ENCODE assay signal across 24 mouse cellular contexts in the genomic region with DNA sequence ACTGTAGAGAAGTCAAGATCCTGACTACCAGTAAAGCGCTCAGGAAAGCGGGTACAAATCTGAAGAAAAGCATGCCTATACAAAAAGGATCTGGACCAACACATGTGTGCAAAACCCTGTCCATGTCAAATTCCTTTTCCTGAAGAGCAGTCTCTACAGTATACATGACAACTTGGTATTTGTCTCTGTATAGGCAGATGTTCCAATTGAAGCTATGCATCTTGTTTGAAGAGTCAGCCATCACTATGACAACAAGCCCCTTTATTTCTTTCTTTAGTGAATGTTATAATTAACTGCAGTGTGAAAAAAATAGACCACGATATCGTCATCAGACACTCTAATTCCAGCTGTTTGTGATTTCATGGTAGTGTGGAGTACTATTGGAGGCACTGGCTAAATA.
DNase-seq lines count a peak whose midpoint lies in the region; ATAC-seq and TF ChIP-seq lines count a peak whose summit lies in the region.
"Had no signal": no experiment of that assay in that cellular context is flagged by ENCODE, and none has a peak within 500 bp of the region (broad histone marks: within the 10 kb centered on the region; RNA-seq: fewer than 3 reads in every experiment).

No protein-coding gene starts in this region.

- no peak overlapping the region for H3K4me3 ChIP-seq in forebrain, embryonic 13.5 days
- H3K4me3 ChIP-seq in forebrain, embryonic 11.5 days (ENCODE audit: low read depth, low read length), result no peak overlapping the region
- no peak overlapping the region for H3K4me3 ChIP-seq in forebrain, embryonic 15.5 days
- H3K4me3 ChIP-seq in forebrain, embryonic 10.5 days, result no peak overlapping the region
- no peak overlapping the region for H3K4me3 ChIP-seq in midbrain, postnatal 0 days (ENCODE audit: low read depth, low read length)
- no peak overlapping the region for H3K4me3 ChIP-seq in midbrain, embryonic 15.5 days
- H3K4me3 ChIP-seq in forebrain, postnatal 0 days (ENCODE audit: low read depth, low read length), result no peak overlapping the region
- H3K4me3 ChIP-seq: embryonic facial prominence, embryonic 10.5 days; embryonic facial prominence, embryonic 12.5 days had no signal

- ATAC-seq in forebrain, embryonic 13.5 days, result peak; percentile 41; the same call in 1 of the 2 replicates
- no peak for ATAC-seq in forebrain, embryonic 11.5 days (replicated peaks; ENCODE audit: low FRiP score)
- peak; percentile 78 for ATAC-seq in forebrain, embryonic 15.5 days (replicated peaks)
- ATAC-seq in midbrain, postnatal 0 days (ENCODE audit: low FRiP score), result no peak
- no peak for ATAC-seq in midbrain, embryonic 15.5 days (replicated peaks)
- peak; percentile 77 for ATAC-seq in forebrain, postnatal 0 days
- ATAC-seq: activated CD4-positive, CD25-positive, alpha-beta regulatory T cell, adult 4 months; CD4-positive, CD25-positive, alpha-beta regulatory T cell, adult 4 months; Patski had no signal

- WGBS in forebrain, embryonic 13.5 days, result 79% methylated on average over 4 of the region's 4 CpGs
- 86% methylated on average over 4 of the region's 4 CpGs for WGBS in forebrain, embryonic 11.5 days
- 72% methylated on average over 4 of the region's 4 CpGs for WGBS in forebrain, embryonic 15.5 days
- 91% methylated on average over 4 of the region's 4 CpGs for WGBS in forebrain, embryonic 10.5 days
- 80% methylated on average over 4 of the region's 4 CpGs for WGBS in midbrain, postnatal 0 days
- 78% methylated on average over 4 of the region's 4 CpGs for WGBS in midbrain, embryonic 15.5 days
- WGBS in forebrain, postnatal 0 days, result 70% methylated on average over 4 of the region's 4 CpGs

- TF ChIP-seq CTCF in midbrain, postnatal 0 days (IDR thresholded peaks at IDR 0.05), result no peak
- no peak for TF ChIP-seq CTCF in forebrain, postnatal 0 days (IDR thresholded peaks at IDR 0.05; ENCODE audit: low read depth)

- H3K9ac ChIP-seq in forebrain, embryonic 13.5 days, result no peak overlapping the region
- H3K9ac ChIP-seq in forebrain, embryonic 11.5 days (ENCODE audit: low read length), result no peak overlapping the region
- H3K9ac ChIP-seq in forebrain, embryonic 15.5 days (replicated peaks), result no peak overlapping the region
- H3K9ac ChIP-seq in midbrain, postnatal 0 days (replicated peaks; ENCODE audit: low read length, poor library complexity, severe bottlenecking), result no peak overlapping the region
- no peak overlapping the region for H3K9ac ChIP-seq in midbrain, embryonic 15.5 days
- no peak overlapping the region for H3K9ac ChIP-seq in forebrain, postnatal 0 days
- H3K9ac ChIP-seq: embryonic facial prominence, embryonic 12.5 days had no signal

- no peak overlapping the region for H3K4me2 ChIP-seq in forebrain, embryonic 13.5 days
- H3K4me2 ChIP-seq in forebrain, embryonic 11.5 days (ENCODE audit: low read depth, low read length, severe bottlenecking), result no peak overlapping the region
- no peak overlapping the region for H3K4me2 ChIP-seq in forebrain, embryonic 15.5 days (replicated peaks)
- H3K4me2 ChIP-seq in midbrain, postnatal 0 days (ENCODE audit: low read depth, low read length, poor library complexity, severe bottlenecking), result no peak overlapping the region
- H3K4me2 ChIP-seq in midbrain, embryonic 15.5 days, result no peak overlapping the region
- H3K4me2 ChIP-seq in forebrain, postnatal 0 days (ENCODE audit: low read depth), result no peak overlapping the region
- H3K4me2 ChIP-seq: embryonic facial prominence, embryonic 12.5 days had no signal

- H3K4me1 ChIP-seq in forebrain, embryonic 13.5 days, result no peaks in the 10 kb centered on the region
- no peaks in the 10 kb centered on the region for H3K4me1 ChIP-seq in forebrain, embryonic 11.5 days (replicated peaks; ENCODE audit: control insufficient read depth, insufficient read depth, low read length)
- H3K4me1 ChIP-seq in forebrain, embryonic 15.5 days, result no peaks in the 10 kb centered on the region
- H3K4me1 ChIP-seq in forebrain, embryonic 10.5 days, result no peaks in the 10 kb centered on the region
- H3K4me1 ChIP-seq in midbrain, postnatal 0 days (ENCODE audit: insufficient read depth, low read length), result no peaks in the 10 kb centered on the region
- no peaks in the 10 kb centered on the region for H3K4me1 ChIP-seq in midbrain, embryonic 15.5 days
- no peaks in the 10 kb centered on the region for H3K4me1 ChIP-seq in forebrain, postnatal 0 days (ENCODE audit: insufficient read depth)
- H3K4me1 ChIP-seq: embryonic facial prominence, embryonic 10.5 days; embryonic facial prominence, embryonic 12.5 days had no signal

- DNase-seq in forebrain, embryonic 11.5 days (ENCODE audit: low spot score), result no peak
- no peak for DNase-seq in forebrain, embryonic 10.5 days (ENCODE audit: extremely low spot score, low spot score)
- peak; percentile 3 for DNase-seq in midbrain, postnatal 0 days (ENCODE audit: low spot score)
- DNase-seq in forebrain, postnatal 0 days, result peak; percentile 33
- DNase-seq in cerebellum, adult 18-20 months, result no peak
- DNase-seq: adrenal gland, adult 8-10 months; adrenal gland, postnatal 14 days; adrenal gland, postnatal 36 days; B cell, adult 2 months; cerebellum, adult 11 months; cerebellum, adult 2 months; cerebellum, adult 9-10 months; cerebellum, postnatal 10 days; cerebellum, postnatal 25 days had no signal

- H3K9me3 ChIP-seq in forebrain, embryonic 13.5 days (replicated peaks), result no peaks in the 10 kb centered on the region
- H3K9me3 ChIP-seq in forebrain, embryonic 11.5 days (ENCODE audit: control insufficient read depth, low read length), result no peaks in the 10 kb centered on the region
- H3K9me3 ChIP-seq in forebrain, embryonic 15.5 days, result no peaks in the 10 kb centered on the region
- no peaks in the 10 kb centered on the region for H3K9me3 ChIP-seq in forebrain, embryonic 10.5 days
- H3K9me3 ChIP-seq in midbrain, postnatal 0 days (ENCODE audit: low read length), result no peaks in the 10 kb centered on the region
- H3K9me3 ChIP-seq in midbrain, embryonic 15.5 days, result no peaks in the 10 kb centered on the region
- no peaks in the 10 kb centered on the region for H3K9me3 ChIP-seq in forebrain, postnatal 0 days (ENCODE audit: low read length)
- H3K9me3 ChIP-seq: embryonic facial prominence, embryonic 10.5 days; embryonic facial prominence, embryonic 12.5 days had no signal

- H3K27me3 ChIP-seq in forebrain, embryonic 13.5 days, result no peaks in the 10 kb centered on the region
- H3K27me3 ChIP-seq in forebrain, embryonic 11.5 days (ENCODE audit: control insufficient read depth, insufficient read depth, low read length), result no peaks in the 10 kb centered on the region
- H3K27me3 ChIP-seq in forebrain, embryonic 15.5 days, result no peaks in the 10 kb centered on the region
- no peaks in the 10 kb centered on the region for H3K27me3 ChIP-seq in forebrain, embryonic 10.5 days (ENCODE audit: poor library complexity, severe bottlenecking)
- no peaks in the 10 kb centered on the region for H3K27me3 ChIP-seq in midbrain, postnatal 0 days (ENCODE audit: insufficient read depth, low read length)
- no peaks in the 10 kb centered on the region for H3K27me3 ChIP-seq in midbrain, embryonic 15.5 days (replicated peaks)
- H3K27me3 ChIP-seq in forebrain, postnatal 0 days (ENCODE audit: insufficient read depth, low read length), result no peaks in the 10 kb centered on the region
- H3K27me3 ChIP-seq: CH12.LX; embryonic facial prominence, embryonic 12.5 days had no signal

- no peaks in the 10 kb centered on the region for H3K36me3 ChIP-seq in forebrain, embryonic 13.5 days (ENCODE audit: poor library complexity, severe bottlenecking)
- H3K36me3 ChIP-seq in forebrain, embryonic 11.5 days (ENCODE audit: control insufficient read depth, insufficient read depth, low read length), result no peaks in the 10 kb centered on the region
- H3K36me3 ChIP-seq in forebrain, embryonic 15.5 days, result no peaks in the 10 kb centered on the region
- H3K36me3 ChIP-seq in forebrain, embryonic 10.5 days (replicated peaks), result no peaks in the 10 kb centered on the region
- no peaks in the 10 kb centered on the region for H3K36me3 ChIP-seq in midbrain, postnatal 0 days (ENCODE audit: insufficient read depth, low read length)
- no peaks in the 10 kb centered on the region for H3K36me3 ChIP-seq in midbrain, embryonic 15.5 days (replicated peaks)
- no peaks in the 10 kb centered on the region for H3K36me3 ChIP-seq in forebrain, postnatal 0 days (ENCODE audit: insufficient read depth)
- H3K36me3 ChIP-seq: embryonic facial prominence, embryonic 10.5 days; embryonic facial prominence, embryonic 12.5 days; G1E had no signal

- H3K27ac ChIP-seq in forebrain, embryonic 13.5 days, result no peak overlapping the region
- H3K27ac ChIP-seq in forebrain, embryonic 11.5 days (ENCODE audit: low read depth, low read length), result no peak overlapping the region
- peak overlapping the region; percentile 46 for H3K27ac ChIP-seq in forebrain, embryonic 15.5 days (replicated peaks)
- H3K27ac ChIP-seq in forebrain, embryonic 10.5 days, result no peak overlapping the region
- H3K27ac ChIP-seq in midbrain, postnatal 0 days (ENCODE audit: low read depth, low read length), result no peak overlapping the region
- no peak overlapping the region for H3K27ac ChIP-seq in midbrain, embryonic 15.5 days
- no peak overlapping the region for H3K27ac ChIP-seq in forebrain, postnatal 0 days (ENCODE audit: low read depth, low read length)
- H3K27ac ChIP-seq: embryonic facial prominence, embryonic 10.5 days; embryonic facial prominence, embryonic 12.5 days had no signal

Comparison
In these comparisons a context has a peak if more than half of its experiments do, and no peak if none do; other contexts are left out.
1. ATAC-seq: peak in forebrain, embryonic 13.5 days (single experiment), forebrain, embryonic 15.5 days (single experiment) and forebrain, postnatal 0 days (single experiment); none in forebrain, embryonic 11.5 days (single experiment), midbrain, postnatal 0 days (single experiment) and midbrain, embryonic 15.5 days (single experiment).
2. DNase-seq: peak in midbrain, postnatal 0 days (single experiment) and forebrain, postnatal 0 days (single experiment); none in forebrain, embryonic 11.5 days (single experiment), forebrain, embryonic 10.5 days (single experiment) and cerebellum, adult 18-20 months (0 of 2).